17 mouse cellular contexts compared by ENCODE assay signal in the genomic region with DNA sequence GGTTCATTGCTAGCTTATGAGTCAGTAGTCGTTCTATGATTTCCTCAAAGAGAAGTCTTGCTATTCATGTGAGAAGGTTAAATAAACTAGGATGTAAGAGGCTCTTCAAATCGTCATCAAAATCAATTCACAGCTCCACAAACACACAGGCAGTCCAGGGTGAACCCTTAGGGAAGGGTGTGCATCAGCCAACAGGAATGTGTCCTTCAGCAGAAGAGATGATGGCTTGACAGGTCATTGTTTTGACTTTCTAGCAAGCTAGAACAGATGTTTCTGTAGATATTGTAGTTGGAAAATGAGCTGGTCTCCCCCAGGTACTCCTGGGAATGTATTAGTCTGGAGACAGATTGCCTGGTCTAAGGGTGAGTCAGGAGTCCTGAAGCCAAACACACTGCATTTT.
"Had no signal": no experiment of that assay in that cellular context is flagged by ENCODE, and none has a peak within 500 bp of the region (broad histone marks: within the 10 kb centered on the region; RNA-seq: fewer than 3 reads in every experiment).

No protein-coding gene starts in this region.

- H3K9ac ChIP-seq: limb, embryonic 12.5 days; liver, embryonic 13.5 days; liver, postnatal 0 days; lung, embryonic 15.5 days; midbrain, embryonic 15.5 days; neural tube, embryonic 12.5 days; stomach, embryonic 15.5 days had no signal

- H3K4me1 ChIP-seq: limb, embryonic 12.5 days; liver, embryonic 13.5 days; lung, embryonic 15.5 days; midbrain, embryonic 10.5 days; midbrain, embryonic 15.5 days; neural tube, embryonic 12.5 days; stomach, embryonic 15.5 days had no signal

- H3K27ac ChIP-seq: kidney, postnatal 0 days; layer of hippocampus, adult 2 months; limb, embryonic 12.5 days; liver, embryonic 13.5 days; lung, embryonic 15.5 days; midbrain, embryonic 10.5 days; midbrain, embryonic 15.5 days; neural tube, embryonic 12.5 days; stomach, embryonic 15.5 days had no signal

- DNase-seq: kidney, adult 9 months; kidney, postnatal 36 days; liver; liver, embryonic 13.5 days; liver, postnatal 0 days; lung, postnatal 36 days; retina, postnatal 1 day; right cerebral cortex, postnatal 4 days; thymus, postnatal 36 days had no signal

- H3K4me3 ChIP-seq: layer of hippocampus, adult 2 months; limb, embryonic 12.5 days; liver, embryonic 13.5 days; lung, embryonic 15.5 days; midbrain, embryonic 10.5 days; midbrain, embryonic 15.5 days; neural tube, embryonic 12.5 days; stomach, embryonic 15.5 days had no signal

- H3K9me3 ChIP-seq: liver, embryonic 13.5 days; lung, embryonic 15.5 days; midbrain, embryonic 10.5 days; midbrain, embryonic 15.5 days; neural tube, embryonic 12.5 days; stomach, embryonic 15.5 days had no signal

- H3K4me2 ChIP-seq: limb, embryonic 12.5 days; liver, embryonic 13.5 days; lung, embryonic 15.5 days; midbrain, embryonic 15.5 days; neural tube, embryonic 12.5 days; stomach, embryonic 15.5 days had no signal

- H3K27me3 ChIP-seq: limb, embryonic 12.5 days; liver, embryonic 13.5 days; lung, embryonic 15.5 days; midbrain, embryonic 15.5 days; neural tube, embryonic 12.5 days; stomach, embryonic 15.5 days had no signal

- H3K36me3 ChIP-seq: limb, embryonic 12.5 days; liver, embryonic 13.5 days; lung, embryonic 15.5 days; midbrain, embryonic 10.5 days; midbrain, embryonic 15.5 days; neural tube, embryonic 12.5 days; stomach, embryonic 15.5 days had no signal

- ATAC-seq: liver, postnatal 0 days; midbrain, embryonic 15.5 days had no signal
